Mouse (Mus musculus): Measurements from ENCODE around the gene Elovl5. TPM values are rescaled to one million over a fixed set of nuclear protein-coding genes. Genes with fewer than 3 reads are reported as not detected.

Gene Elovl5
- total RNA-seq (2021), result 10 to 100 TPM; 62.2 to 68.7 TPM

- DNase-seq (ENCODE audit: low spot score in 2 of 2), result peak; percentile 96 to 97
- intact Hi-C loops (cut with DNase I), result loop anchor here (5.0 kb wide), 2 partner anchors 50 to 75 kb away; no protein-coding TSS in a partner anchor
These were observed at the start of gene Elovl5 for GRCm38 (mm10) chr9:77917074-77917621. TSS of gene Elovl5 (plus strand) at chr9:77917364.

DNA sequence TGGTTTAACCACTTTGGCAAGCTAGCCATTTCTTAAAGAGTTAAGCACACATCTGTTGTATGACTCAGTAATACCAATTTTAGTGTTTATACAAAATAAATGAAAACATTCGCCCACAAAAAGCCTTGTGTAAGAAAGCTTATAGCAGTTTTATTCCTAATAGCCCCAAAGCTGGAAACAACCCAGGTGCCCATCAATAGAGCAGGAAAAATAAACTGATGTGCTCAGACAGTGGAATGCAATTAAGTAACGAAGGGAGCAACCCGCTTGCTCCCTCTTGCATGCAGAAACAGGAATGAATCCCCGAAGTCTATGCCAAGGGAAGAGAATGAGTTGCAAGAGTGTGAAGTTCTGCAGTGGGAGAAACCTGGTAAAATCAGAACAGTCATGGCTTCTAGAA lies 25.7 kb upstream of the Elovl5 start:
- DNase-seq (ENCODE audit: low spot score in 2 of 2), result no peak
- intact Hi-C loops (cut with DNase I), result no loop called here

DNA sequence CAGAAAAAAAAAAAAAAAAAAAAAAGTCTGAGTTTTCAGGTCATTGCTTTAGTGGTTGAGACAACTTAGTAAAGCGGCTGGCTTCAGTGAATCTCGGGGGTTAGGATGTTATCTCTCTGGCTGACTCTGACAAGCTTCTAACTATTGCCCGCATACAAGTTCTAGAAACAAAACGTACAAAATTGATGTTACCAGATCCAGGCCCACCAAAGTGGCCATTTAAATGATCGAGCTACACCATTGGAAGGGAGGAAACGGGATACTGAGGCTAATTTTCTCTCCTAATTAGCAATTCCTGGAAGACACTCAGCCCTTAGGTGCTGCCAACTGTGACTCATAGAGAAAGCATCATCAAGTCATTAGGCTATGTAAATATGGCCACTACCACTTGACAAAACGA lies 18.6 kb upstream of the Elovl5 start:
- DNase-seq (ENCODE audit: low spot score in 2 of 2), result no peak
- intact Hi-C loops (cut with DNase I), result no loop called here

GRCm38 (mm10) chr9:77904133-77904532 lies 13.0 kb upstream of the Elovl5 start:
- intact Hi-C loops (cut with DNase I), result no loop called here
- no peak for DNase-seq (ENCODE audit: low spot score in 2 of 2)

- intact Hi-C loops (cut with DNase I), result loop anchor here (5.0 kb wide), 2 partner anchors 98 to 102 kb away; no protein-coding TSS in a partner anchor
- no peak for DNase-seq (ENCODE audit: low spot score in 2 of 2)
These were observed 7.4 kb upstream of the Elovl5 start for GRCm38 (mm10) chr9:77909572-77910269.

GRCm38 (mm10) chr9:77910270-77911240 lies 6.6 kb upstream of the Elovl5 start:
- DNase-seq (ENCODE audit: low spot score in 2 of 2), result peak; percentile 83 to 84
- intact Hi-C loops (cut with DNase I), result loop anchor here (5.0 kb wide), 2 partner anchors 97 to 103 kb away; no protein-coding TSS in a partner anchor

DNA sequence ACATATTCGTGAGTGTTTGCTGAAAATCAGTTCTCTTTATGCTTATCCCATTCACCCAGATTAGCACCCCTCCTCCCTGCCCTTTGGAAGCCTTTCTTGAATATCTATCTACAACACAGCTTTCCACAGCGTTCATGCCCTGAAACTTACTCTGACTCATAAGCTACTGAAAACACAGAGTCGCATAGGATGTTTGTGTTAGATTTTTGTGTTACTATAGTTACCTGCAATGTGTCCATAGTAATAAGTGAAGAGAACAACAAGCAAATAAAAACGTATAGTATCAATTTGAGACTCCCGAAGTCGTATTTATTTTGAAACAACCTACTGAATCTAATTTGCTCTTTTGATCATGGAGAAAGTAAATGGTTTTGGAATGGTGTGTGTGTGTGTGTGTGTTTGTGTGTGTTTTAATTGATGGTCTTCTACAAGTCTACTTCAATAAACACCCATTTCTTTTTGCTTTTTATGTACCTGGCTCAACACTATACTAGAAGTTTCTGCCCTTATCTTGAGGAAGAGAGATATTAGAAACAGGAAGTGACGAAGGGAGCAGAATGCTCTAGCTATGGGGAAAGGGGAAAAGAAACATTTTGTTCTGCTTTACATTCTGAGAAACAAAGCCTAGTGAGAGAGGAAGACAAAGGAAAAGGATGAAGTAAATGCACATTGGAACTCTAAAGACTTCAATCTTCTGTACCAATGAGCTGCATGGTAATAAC lies 5.5 kb upstream of the Elovl5 start:
- DNase-seq (ENCODE audit: low spot score in 2 of 2), result no peak
- intact Hi-C loops (cut with DNase I), result loop anchor here (5.0 kb wide), 2 partner anchors 96 to 104 kb away; no protein-coding TSS in a partner anchor

GRCm38 (mm10) chr9:77912246-77912645 lies 4.9 kb upstream of the Elovl5 start:
- no peak for DNase-seq (ENCODE audit: low spot score in 2 of 2)
- intact Hi-C loops (cut with DNase I), result loop anchor here (5.0 kb wide), 2 partner anchors 95 to 105 kb away; no protein-coding TSS in a partner anchor

DNA sequence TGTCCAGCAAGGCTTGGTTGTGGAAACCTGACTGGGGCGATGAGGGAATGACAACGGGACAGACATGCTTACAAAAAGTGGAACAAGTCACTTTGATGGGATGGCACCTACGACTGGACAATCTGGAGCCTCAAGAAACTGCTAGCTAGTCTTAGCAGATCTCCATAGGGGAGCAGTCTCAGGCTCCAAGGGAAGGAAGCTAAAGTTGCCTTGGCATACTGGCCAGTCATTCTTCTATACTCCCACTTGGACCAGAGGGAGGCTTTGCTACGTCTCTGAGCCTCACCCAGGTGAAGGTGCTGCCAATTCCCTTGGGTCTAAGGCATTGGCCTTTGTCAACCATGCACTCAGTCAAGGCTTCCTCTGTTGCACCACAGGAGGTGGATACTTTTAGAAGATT lies 2.5 kb upstream of the Elovl5 start:
- no peak for DNase-seq (ENCODE audit: low spot score in 2 of 2)
- intact Hi-C loops (cut with DNase I), result loop anchor here (5.0 kb wide), 4 partner anchors 53 to 107 kb away; no protein-coding TSS in a partner anchor

DNA sequence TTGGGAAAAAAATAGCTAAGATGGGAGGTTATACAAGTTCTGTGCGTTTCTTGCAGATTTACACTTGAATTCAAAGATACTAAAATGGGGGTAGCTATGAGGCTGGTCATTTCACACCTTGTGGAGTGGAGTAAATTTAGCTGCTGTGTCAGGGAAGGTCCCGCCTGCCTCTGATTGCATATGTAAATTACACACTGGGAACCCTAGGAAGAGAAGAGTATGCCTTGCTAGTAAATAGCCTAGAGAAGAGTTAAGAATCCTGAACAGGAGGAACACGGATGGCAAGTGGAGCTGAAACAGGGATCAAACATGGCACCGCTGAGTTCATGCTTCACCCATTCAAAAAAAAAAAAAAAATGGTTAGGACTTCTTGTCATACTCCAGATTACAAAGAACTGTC lies 1.4 kb upstream of the Elovl5 start:
- DNase-seq (ENCODE audit: low spot score in 2 of 2), result no peak
- intact Hi-C loops (cut with DNase I), result loop anchor here (5.0 kb wide), 2 partner anchors 52 to 77 kb away; no protein-coding TSS in a partner anchor

DNA sequence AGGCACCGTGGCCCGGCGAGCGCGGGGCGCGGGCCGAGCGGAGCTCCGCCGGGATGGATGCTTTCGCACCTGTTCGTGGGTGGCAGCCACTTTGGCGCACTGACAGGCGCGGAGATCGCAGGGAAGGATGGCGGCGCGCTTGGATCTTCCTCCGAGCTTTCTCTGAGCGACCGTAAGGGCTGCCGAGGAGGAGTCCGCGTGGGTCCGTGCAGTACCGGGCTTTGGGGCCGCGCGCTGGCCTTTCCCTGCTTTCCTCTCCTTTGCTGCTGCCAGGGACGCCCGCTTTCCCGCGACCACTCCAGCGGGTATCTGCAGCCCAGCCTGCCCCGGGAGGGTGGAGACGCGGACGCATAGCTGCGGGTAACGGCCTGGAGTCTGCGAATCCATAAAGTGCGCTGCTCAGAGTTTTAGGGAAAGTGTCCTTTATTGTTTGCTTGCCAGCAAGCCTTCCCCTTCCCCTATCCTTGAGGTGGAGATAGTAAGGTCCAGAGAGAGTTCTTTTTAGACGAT lies 513 bp downstream of the Elovl5 start:
- intact Hi-C loops (cut with DNase I), result loop anchor here (5.0 kb wide), 2 partner anchors 50 to 75 kb away; no protein-coding TSS in a partner anchor
- DNase-seq (ENCODE audit: low spot score in 2 of 2), result no peak

- no peak for DNase-seq (ENCODE audit: low spot score in 2 of 2)
- intact Hi-C loops (cut with DNase I), result loop anchor here (5.0 kb wide), 2 partner anchors 49 to 74 kb away; no protein-coding TSS in a partner anchor
These were observed 1.0 kb downstream of the Elovl5 start for GRCm38 (mm10) chr9:77918211-77918610.

DNA sequence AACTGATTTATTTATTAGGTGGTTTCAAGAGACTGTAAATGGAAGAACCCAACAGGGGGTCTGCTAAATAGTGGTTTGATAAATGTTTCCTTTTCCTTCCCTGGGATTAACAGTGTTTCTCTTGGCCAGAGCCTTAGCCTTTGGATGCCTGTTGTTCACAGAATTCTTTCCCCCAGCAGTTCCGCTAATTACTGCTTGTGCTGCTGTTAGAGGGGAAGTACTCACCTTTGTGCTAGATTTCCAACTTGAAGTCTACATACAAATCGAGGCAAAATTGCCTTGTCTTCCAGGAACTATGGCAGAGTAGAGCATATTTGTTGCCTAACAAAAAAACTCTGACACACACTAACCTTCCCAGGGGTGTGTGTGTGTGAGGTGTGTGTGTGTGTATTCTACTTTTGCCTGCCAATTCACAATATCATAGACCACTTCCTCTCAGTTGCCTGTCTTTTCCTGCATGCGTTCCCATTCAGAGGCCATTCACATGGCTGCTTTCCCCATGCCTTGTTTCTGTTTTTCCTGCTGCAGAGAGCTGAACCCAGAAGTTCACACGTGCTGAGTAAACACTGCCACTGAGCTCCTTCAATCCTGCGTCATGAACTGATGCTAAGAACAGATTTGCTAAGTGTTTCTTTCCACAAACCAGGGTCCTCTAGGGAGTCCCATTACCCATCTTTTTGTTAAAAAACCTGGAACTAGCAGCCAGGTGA lies 2.0 kb downstream of the Elovl5 start:
- DNase-seq (ENCODE audit: low spot score in 2 of 2), result no peak
- intact Hi-C loops (cut with DNase I), result loop anchor here (5.0 kb wide), 2 partner anchors 48 to 73 kb away; no protein-coding TSS in a partner anchor

DNA sequence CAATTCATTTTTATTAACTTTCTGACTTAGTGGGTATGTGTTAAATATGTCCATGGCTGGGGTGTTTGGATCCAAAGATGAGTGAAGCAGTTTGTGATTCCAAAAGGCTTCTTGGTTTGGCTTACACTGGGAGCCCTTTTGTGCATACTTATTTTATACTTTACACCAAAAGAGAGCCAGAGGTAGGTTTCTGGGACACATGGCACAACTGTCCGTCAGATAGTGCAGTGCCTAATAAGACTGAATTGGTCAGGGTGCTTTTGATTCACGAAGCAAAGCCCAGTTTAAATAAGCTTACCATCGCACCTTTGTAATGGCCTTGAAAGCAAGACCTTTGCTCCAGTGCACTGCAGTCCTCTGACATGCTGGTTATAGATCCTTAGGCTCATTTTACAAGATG lies 3.3 kb downstream of the Elovl5 start:
- intact Hi-C loops (cut with DNase I), result no loop called here
- no peak for DNase-seq (ENCODE audit: low spot score in 2 of 2)

DNA sequence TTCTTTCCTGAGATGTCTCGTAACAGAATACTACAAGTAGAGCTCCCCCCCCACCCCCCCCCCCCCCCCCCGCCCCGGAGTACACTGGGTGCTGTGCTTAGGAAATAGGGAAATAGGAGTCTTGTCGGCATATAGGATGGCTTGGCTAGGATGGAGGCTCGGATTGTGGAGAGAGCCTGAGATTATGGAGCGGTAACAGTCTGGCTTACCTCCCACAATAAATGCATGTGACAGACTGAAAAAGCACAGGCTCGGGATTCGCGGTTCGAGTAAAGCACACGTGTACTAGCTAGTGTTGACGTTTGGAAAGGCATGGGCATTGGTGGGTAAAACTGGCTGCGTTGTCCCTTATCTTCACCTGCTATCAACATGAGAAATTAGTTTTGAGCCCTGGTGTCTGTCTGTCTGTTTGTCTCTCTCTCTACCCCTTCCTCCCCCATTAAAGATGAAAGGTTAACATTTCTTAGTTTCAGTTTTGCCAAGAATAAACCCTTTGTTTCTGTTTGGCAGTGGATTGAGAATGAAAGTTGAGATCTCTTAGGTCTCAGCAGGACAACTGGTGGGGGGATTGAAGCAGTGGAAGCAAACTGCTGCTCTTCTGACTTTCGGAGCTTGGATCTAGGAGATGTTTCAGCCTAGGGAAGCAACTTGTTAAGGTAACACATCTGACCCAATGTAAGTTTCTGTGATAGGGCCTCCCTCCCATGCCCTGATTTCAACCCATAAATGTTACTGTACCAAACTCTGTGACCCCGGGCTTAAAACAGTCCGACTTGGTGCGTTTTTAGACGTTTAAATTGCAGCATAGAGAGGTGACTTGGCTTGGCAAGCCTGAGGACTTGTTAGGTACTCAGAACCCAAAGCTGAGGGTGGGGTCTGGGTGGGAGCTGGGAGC lies 4.4 kb downstream of the Elovl5 start:
- DNase-seq (ENCODE audit: low spot score in 2 of 2), result no peak
- intact Hi-C loops (cut with DNase I), result no loop called here

DNA sequence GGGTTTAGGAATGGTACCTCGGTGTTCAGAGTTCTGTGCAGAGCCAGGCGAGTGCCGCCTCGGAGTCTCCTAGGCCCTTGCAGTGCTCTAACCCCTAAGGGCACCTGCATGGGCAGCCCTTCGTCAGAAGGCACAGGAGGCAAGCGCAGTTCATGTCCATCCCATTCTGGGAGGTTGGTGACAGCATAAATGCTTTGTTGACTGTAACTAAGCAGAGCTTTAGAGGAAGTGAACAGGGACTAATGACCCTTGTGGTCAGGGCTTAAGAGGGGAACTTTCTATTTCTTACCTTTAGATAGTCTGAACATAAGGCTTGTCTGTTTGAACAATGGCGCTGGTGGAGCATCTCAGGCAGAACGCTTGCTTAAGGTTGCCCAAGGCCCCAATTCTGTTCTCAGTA lies 6.6 kb downstream of the Elovl5 start:
- intact Hi-C loops (cut with DNase I), result no loop called here
- no peak for DNase-seq (ENCODE audit: low spot score in 2 of 2)

GRCm38 (mm10) chr9:77924199-77924598 lies 7.0 kb downstream of the Elovl5 start:
- DNase-seq (ENCODE audit: low spot score in 2 of 2), result no peak
- intact Hi-C loops (cut with DNase I), result no loop called here

Data from left cerebral cortex, postnatal 36 days (tissue).